Comparison of ENCODE assay signal across 20 mouse cellular contexts in the genomic region with DNA sequence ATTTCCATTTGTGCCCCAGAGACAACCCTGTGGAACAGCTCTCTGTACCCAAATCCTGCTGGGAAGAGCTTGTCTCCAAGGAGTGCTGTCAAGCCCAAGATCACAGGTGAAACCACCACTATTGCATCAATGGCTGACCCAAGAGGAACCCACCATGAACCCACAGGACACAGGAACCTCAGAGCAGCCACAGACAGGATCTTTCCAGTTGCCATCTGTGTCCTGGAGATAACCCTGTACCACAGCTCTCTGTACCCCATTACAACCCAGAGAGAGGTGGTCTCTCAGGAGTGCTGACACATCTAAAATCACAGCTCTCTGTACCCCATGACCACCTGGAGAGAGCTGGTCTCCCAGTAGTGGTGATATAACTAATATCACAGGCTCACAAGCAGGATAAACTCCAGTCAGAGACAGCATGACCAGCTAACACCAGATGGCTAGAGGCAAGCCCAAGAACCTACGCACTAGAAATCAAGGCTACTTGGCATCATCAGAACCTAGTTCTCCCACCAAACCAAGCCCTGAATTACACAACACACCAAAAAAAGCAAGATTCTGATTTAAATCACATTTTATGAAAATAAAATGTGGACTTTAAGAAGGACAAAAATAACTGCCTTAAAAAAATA.
A peak's percentile ranks its signal among the peaks of the same experiment; 100 is the strongest.
DNase-seq lines count a peak whose midpoint lies in the region; ATAC-seq lines count a peak whose summit lies in the region.
"Had no signal": no experiment of that assay in that cellular context is flagged by ENCODE, and none has a peak within 500 bp of the region (broad histone marks: within the 10 kb centered on the region; RNA-seq: fewer than 3 reads in every experiment).

No protein-coding gene starts in this region.

- H3K27me3 ChIP-seq in midbrain, embryonic 11.5 days (ENCODE audit: control insufficient read depth, insufficient read depth, low read length) = no peaks in the 10 kb centered on the region
- no peaks in the 10 kb centered on the region for H3K27me3 ChIP-seq in midbrain, embryonic 13.5 days
- H3K27me3 ChIP-seq: embryonic facial prominence, embryonic 12.5 days; forebrain, embryonic 13.5 days; forebrain, embryonic 15.5 days had no signal

- WGBS in midbrain, embryonic 11.5 days = 94% methylated on average over 1 of the region's 1 CpGs
- WGBS in midbrain, embryonic 13.5 days = 93% methylated on average over 1 of the region's 1 CpGs

- H3K4me3 ChIP-seq in midbrain, embryonic 11.5 days (ENCODE audit: low read depth, low read length) = no peak overlapping the region
- no peak overlapping the region for H3K4me3 ChIP-seq in midbrain, embryonic 13.5 days (replicated peaks)
- H3K4me3 ChIP-seq: embryonic facial prominence, embryonic 10.5 days; embryonic facial prominence, embryonic 12.5 days; forebrain, embryonic 13.5 days; forebrain, embryonic 15.5 days had no signal

- no peak for DNase-seq in frontal cortex, postnatal 14 days (ENCODE audit: low spot score in 2 of 2)
- DNase-seq in telencephalon, adult 2 months (ENCODE audit: low read depth, low spot score) = peak; percentile 39
- DNase-seq in midbrain, embryonic 11.5 days (ENCODE audit: low spot score, missing footprints) = no peak
- DNase-seq in cerebellum, adult 9-10 months = no peak
- DNase-seq: adrenal gland, adult 2 months; adrenal gland, postnatal 10 days; adrenal gland, postnatal 25 days; cerebellum, adult 11-12 months; cerebellum, adult 2 months; cerebellum, adult 9-11 months; cerebellum, postnatal 14 days; forebrain, postnatal 0 days had no signal

- H3K4me1 ChIP-seq in midbrain, embryonic 11.5 days (ENCODE audit: control insufficient read depth, insufficient read depth, low read length) = no peaks in the 10 kb centered on the region
- no peaks in the 10 kb centered on the region for H3K4me1 ChIP-seq in midbrain, embryonic 13.5 days (replicated peaks)
- H3K4me1 ChIP-seq: embryonic facial prominence, embryonic 10.5 days; embryonic facial prominence, embryonic 12.5 days; forebrain, embryonic 13.5 days; forebrain, embryonic 15.5 days had no signal

- H3K4me2 ChIP-seq in midbrain, embryonic 11.5 days = no peak overlapping the region
- H3K4me2 ChIP-seq in midbrain, embryonic 13.5 days (replicated peaks) = no peak overlapping the region
- H3K4me2 ChIP-seq: embryonic facial prominence, embryonic 12.5 days; forebrain, embryonic 13.5 days; forebrain, embryonic 15.5 days had no signal

- no peak overlapping the region for H3K27ac ChIP-seq in midbrain, embryonic 11.5 days (ENCODE audit: low read depth, low read length)
- no peak overlapping the region for H3K27ac ChIP-seq in midbrain, embryonic 13.5 days
- H3K27ac ChIP-seq: embryonic facial prominence, embryonic 10.5 days; embryonic facial prominence, embryonic 12.5 days; forebrain, embryonic 13.5 days; forebrain, embryonic 15.5 days had no signal

- H3K36me3 ChIP-seq in midbrain, embryonic 11.5 days (ENCODE audit: control insufficient read depth, insufficient read depth, low read length) = no peaks in the 10 kb centered on the region
- no peaks in the 10 kb centered on the region for H3K36me3 ChIP-seq in midbrain, embryonic 13.5 days
- H3K36me3 ChIP-seq: embryonic facial prominence, embryonic 10.5 days; embryonic facial prominence, embryonic 12.5 days; forebrain, embryonic 15.5 days had no signal

- ATAC-seq in frontal cortex, adult (ENCODE audit: low TSS enrichment) = peak; percentile 92
- ATAC-seq in common myeloid progenitor, adult 5-6 weeks (replicated peaks; ENCODE audit: low read depth, poor library complexity, severe bottlenecking) = peak; percentile 95
- ATAC-seq in granulocyte monocyte progenitor cell, adult 5-6 weeks (replicated peaks; ENCODE audit: poor library complexity, severe bottlenecking) = peak; percentile 79
- ATAC-seq in midbrain, embryonic 11.5 days (ENCODE audit: low FRiP score) = no peak
- ATAC-seq in midbrain, embryonic 13.5 days = no peak
- ATAC-seq: forebrain, embryonic 13.5 days; forebrain, embryonic 15.5 days; forebrain, postnatal 0 days had no signal

- no peaks in the 10 kb centered on the region for H3K9me3 ChIP-seq in midbrain, embryonic 11.5 days (ENCODE audit: control insufficient read depth, low read length)
- H3K9me3 ChIP-seq in midbrain, embryonic 13.5 days = no peaks in the 10 kb centered on the region
- H3K9me3 ChIP-seq: embryonic facial prominence, embryonic 10.5 days; embryonic facial prominence, embryonic 12.5 days; forebrain, embryonic 13.5 days; forebrain, embryonic 15.5 days had no signal

- no peak overlapping the region for H3K9ac ChIP-seq in midbrain, embryonic 11.5 days (ENCODE audit: low read length)
- H3K9ac ChIP-seq in midbrain, embryonic 13.5 days (replicated peaks) = no peak overlapping the region
- H3K9ac ChIP-seq: embryonic facial prominence, embryonic 12.5 days; forebrain, embryonic 13.5 days; forebrain, embryonic 15.5 days; forebrain, postnatal 0 days had no signal

Comparison
In these comparisons a context has a peak if more than half of its experiments do, and no peak if none do; other contexts are left out.
1. ATAC-seq: peak in frontal cortex, adult (single experiment), common myeloid progenitor, adult 5-6 weeks (single experiment) and granulocyte monocyte progenitor cell, adult 5-6 weeks (single experiment); none in midbrain, embryonic 11.5 days (single experiment) and midbrain, embryonic 13.5 days (single experiment).